Mouse (Mus musculus) left cerebral cortex, adult 11 months (tissue): ENCODE measurements around the gene 1700012P22Rik.

Experiments
- DNase-seq: peaks from one replicate; pipeline ENCODE4 v3.0.0; 2022; ENCODE audit warnings: low spot score

Gene 1700012P22Rik

GRCm38 (mm10) chr4:144438672-144439071 is at the start of gene 1700012P22Rik:
1700012P22Rik (minus strand) TSS chr4:144438772.
- no peak for DNase-seq

GRCm38 (mm10) chr4:144468091-144468490 is 29.5 kb upstream of the 1700012P22Rik start:
- DNase-seq: no peak

GRCm38 (mm10) chr4:144465206-144465605 is 26.6 kb upstream of the 1700012P22Rik start:
- no peak for DNase-seq

GRCm38 (mm10) chr4:144463656-144464055 is 25.1 kb upstream of the 1700012P22Rik start, which contains the start of gene Aadacl3:
Aadacl3 (minus strand) TSS chr4:144463756.
- DNase-seq: no peak

- no peak for DNase-seq
Observed at GRCm38 (mm10) chr4:144453217-144453616, 14.6 kb upstream of the 1700012P22Rik start, which contains the start of gene Gm9944. Gm9944 (minus strand) TSS chr4:144453317.

- DNase-seq: no peak
Observed at GRCm38 (mm10) chr4:144448546-144448945, 10.0 kb upstream of the 1700012P22Rik start.

GRCm38 (mm10) chr4:144441582-144441981 is 3.0 kb upstream of the 1700012P22Rik start:
- DNase-seq: no peak

- no peak for DNase-seq
Observed at GRCm38 (mm10) chr4:144441095-144441494, 2.5 kb upstream of the 1700012P22Rik start.

- DNase-seq: no peak
Observed at GRCm38 (mm10) chr4:144433216-144433615, 5.4 kb downstream of the 1700012P22Rik start.

- no peak for DNase-seq
Observed at GRCm38 (mm10) chr4:144430723-144431122, 7.8 kb downstream of the 1700012P22Rik start.

- no peak for DNase-seq
Observed at GRCm38 (mm10) chr4:144428868-144429267, 9.7 kb downstream of the 1700012P22Rik start.

- DNase-seq: no peak
Observed at GRCm38 (mm10) chr4:144424590-144424989, 14.0 kb downstream of the 1700012P22Rik start.

GRCm38 (mm10) chr4:144420644-144421043 is 17.9 kb downstream of the 1700012P22Rik start:
- no peak for DNase-seq

GRCm38 (mm10) chr4:144408290-144408689 is 30.3 kb downstream of the 1700012P22Rik start, which contains the start of gene Pramef12:
Pramef12 (minus strand) TSS chr4:144408464.
- no peak for DNase-seq

- no peak for DNase-seq
Observed at GRCm38 (mm10) chr4:144406261-144406660, 32.3 kb downstream of the 1700012P22Rik start.

GRCm38 (mm10) chr4:144404456-144405086 is 34.0 kb downstream of the 1700012P22Rik start:
- no peak for DNase-seq

- DNase-seq: no peak
Observed at GRCm38 (mm10) chr4:144402712-144403111, 35.9 kb downstream of the 1700012P22Rik start.

GRCm38 (mm10) chr4:144396316-144396715 is 42.3 kb downstream of the 1700012P22Rik start:
- DNase-seq: no peak

- no peak for DNase-seq
Observed at GRCm38 (mm10) chr4:144377911-144378310, 60.7 kb downstream of the 1700012P22Rik start, which contains the start of gene Pramef20. Pramef20 (minus strand) TSS chr4:144377933.
